Mouse (Mus musculus) MEL (cell line): ENCODE results near the gene Prpf38b. TPM values are rescaled to one million over a fixed set of nuclear protein-coding genes. Genes with fewer than 3 reads are reported as not detected.

ENCODE experiments used
- DNase-seq: peaks from one replicate; pipeline ENCODE4 v3.0.0; 2011; ENCODE audit warnings: low read depth, low spot score
- H3K27ac ChIP-seq: 2 replicates; pipeline ENCODE4 v1.5.1; 2012; ENCODE audit warnings: low read depth, mild to moderate bottlenecking, control low read depth, low read length, moderate library complexity; ENCODE audit not compliant: control insufficient read depth
- H3K27me3 ChIP-seq, 2 experiments: fragments of 150-350 bp in 1 of 2; sonication (generic) in 1 of 2; 2 replicates each; pipeline ENCODE4 v1.6.1; 2012; ENCODE audit warnings: low read length in 2 of 2, mild to moderate bottlenecking in 2 of 2, improper control_type of control experiment in 1 of 2, moderate library complexity in 1 of 2; ENCODE audit not compliant: insufficient read depth in 2 of 2, control insufficient read depth in 1 of 2
- H3K36me3 ChIP-seq, 2 experiments: 2 replicates each; pipeline ENCODE4 v1.6.1; 2012 to 2014; ENCODE audit warnings: low read length in 2 of 2, improper control_type of control experiment in 1 of 2, inconsistent platforms in 1 of 2, mild to moderate bottlenecking in 1 of 2; ENCODE audit not compliant: insufficient read depth in 2 of 2, control insufficient read depth in 1 of 2
- H3K4me1 ChIP-seq, 2 experiments: fragments of 150-350 bp in 1 of 2; sonication (generic) in 1 of 2; 2 replicates each; pipeline ENCODE4 v1.6.1; 2012; ENCODE audit warnings: low read length in 2 of 2, improper control_type of control experiment in 1 of 2, mild to moderate bottlenecking in 1 of 2; ENCODE audit not compliant: insufficient read depth in 2 of 2, control insufficient read depth in 1 of 2
- H3K4me3 ChIP-seq, 2 experiments: fragments of 150-350 bp in 1 of 2; sonication (generic) in 1 of 2; 2 replicates each; pipeline ENCODE4 v1.5.1; 2012; ENCODE audit warnings: low read depth in 2 of 2, low read length in 2 of 2, mild to moderate bottlenecking in 2 of 2, moderate library complexity in 2 of 2, control low read depth in 1 of 2, improper control_type of control experiment in 1 of 2; ENCODE audit not compliant: control insufficient read depth in 1 of 2, insufficient read depth in 1 of 2
- H3K79me2 ChIP-seq: 2 replicates; pipeline ENCODE4 v1.6.1; 2012; ENCODE audit warnings: mild to moderate bottlenecking, low read length, moderate library complexity; ENCODE audit not compliant: control insufficient read depth, poor library complexity, insufficient read depth
- H3K9ac ChIP-seq: 2 replicates; pipeline ENCODE4 v1.6.1; 2012; ENCODE audit warnings: low read depth, mild to moderate bottlenecking, control low read depth, low read length, moderate library complexity; ENCODE audit not compliant: control insufficient read depth, poor library complexity, severe bottlenecking
- H3K9me3 ChIP-seq: fragments of 150-350 bp; sonication (generic); replicated peaks from 2 replicates; pipeline ENCODE4 v1.6.1; 2012; ENCODE audit warnings: mild to moderate bottlenecking, low read length, improper control_type of control experiment, moderate library complexity; ENCODE audit not compliant: insufficient read depth
- BHLHE40 ChIP-seq: IDR thresholded peaks from 2 replicates; pipeline ENCODE4 v1.6.1; 2012; ENCODE audit warnings: low read depth, mild to moderate bottlenecking, inconsistent platforms, low read length, improper control_type of control experiment, borderline replicate concordance
- CHD2 ChIP-seq: IDR thresholded peaks from 2 replicates; pipeline ENCODE4 v1.6.1; 2011; ENCODE audit warnings: low read length, improper control_type of control experiment
- E2F4 ChIP-seq: IDR thresholded peaks from 2 replicates; pipeline ENCODE4 v1.6.1; 2011; ENCODE audit warnings: low read depth, low read length, improper control_type of control experiment, borderline replicate concordance
- EP300 ChIP-seq, 2 experiments: IDR thresholded peaks; 2 replicates each; pipeline ENCODE4 v1.6.1; 2011; ENCODE audit warnings: improper control_type of control experiment in 2 of 2, low read length in 2 of 2, low read depth in 1 of 2, mild to moderate bottlenecking in 1 of 2
- ETS1 ChIP-seq: IDR thresholded peaks from 2 replicates; pipeline ENCODE4 v1.6.1; 2012; ENCODE audit warnings: low read depth, mild to moderate bottlenecking, inconsistent platforms, low read length, improper control_type of control experiment, moderate library complexity
- GABPA ChIP-seq: IDR thresholded peaks from 2 replicates; pipeline ENCODE4 v1.6.1; 2012; ENCODE audit warnings: low read depth, mild to moderate bottlenecking, inconsistent platforms, low read length, improper control_type of control experiment, moderate library complexity
- GATA1 ChIP-seq: IDR thresholded peaks from 2 replicates; pipeline ENCODE4 v1.6.1; 2011; ENCODE audit warnings: low read depth, low read length, improper control_type of control experiment
- HCFC1 ChIP-seq: IDR thresholded peaks from 2 replicates; pipeline ENCODE4 v1.6.1; 2012; ENCODE audit warnings: low read depth, mild to moderate bottlenecking, inconsistent platforms, low read length, improper control_type of control experiment, moderate library complexity
- KAT2A ChIP-seq: conservative IDR thresholded peaks from 2 replicates; pipeline ENCODE4 v1.6.1; 2012; ENCODE audit warnings: low read depth, low read length, improper control_type of control experiment, inconsistent platforms
- MEF2A ChIP-seq: IDR thresholded peaks from 2 replicates; pipeline ENCODE4 v1.6.1; 2014; ENCODE audit warnings: low read depth, mild to moderate bottlenecking, inconsistent platforms, low read length, improper control_type of control experiment; ENCODE audit not compliant: poor library complexity, insufficient replicate concordance, severe bottlenecking; ENCODE audit errors: extremely low read depth
- MXI1 ChIP-seq: IDR thresholded peaks from 2 replicates; pipeline ENCODE4 v1.6.1; 2011; ENCODE audit warnings: mild to moderate bottlenecking, low read depth, low read length, improper control_type of control experiment
- POLR2A ChIP-seq, 2 experiments: IDR thresholded peaks; 2 replicates each; pipeline ENCODE4 v1.6.1; 2011 to 2012; ENCODE audit warnings: low read length in 2 of 2, mild to moderate bottlenecking in 2 of 2, control low read depth in 1 of 2, improper control_type of control experiment in 1 of 2, low read depth in 1 of 2, moderate library complexity in 1 of 2; ENCODE audit not compliant: control insufficient read depth in 1 of 2, insufficient read depth in 1 of 2, poor library complexity in 1 of 2
- POLR2AphosphoS5 ChIP-seq: IDR thresholded peaks from 2 replicates; pipeline ENCODE4 v1.6.1; 2012; ENCODE audit warnings: low read depth, borderline replicate concordance, mild to moderate bottlenecking, inconsistent platforms, low read length, moderate library complexity, mixed read lengths
- SIN3A ChIP-seq: IDR thresholded peaks from 2 replicates; pipeline ENCODE4 v1.6.1; 2012; ENCODE audit warnings: low read length, improper control_type of control experiment, inconsistent platforms
- TAL1 ChIP-seq: IDR thresholded peaks from 2 replicates; pipeline ENCODE4 v1.6.1; 2012; ENCODE audit warnings: mild to moderate bottlenecking, inconsistent platforms, low read length, moderate library complexity, mixed read lengths
- TBP ChIP-seq: IDR thresholded peaks from 2 replicates; pipeline ENCODE4 v1.8.0; 2011; ENCODE audit warnings: low read depth, low read length, improper control_type of control experiment
- TCF12 ChIP-seq: IDR thresholded peaks from 2 replicates; pipeline ENCODE4 v1.6.1; 2014; ENCODE audit warnings: low read depth, mild to moderate bottlenecking, inconsistent platforms, low read length, improper control_type of control experiment, moderate library complexity
- UBTF ChIP-seq: IDR thresholded peaks from 2 replicates; pipeline ENCODE4 v1.6.1; 2012; ENCODE audit warnings: low read depth, mild to moderate bottlenecking, inconsistent platforms, low read length, improper control_type of control experiment, moderate library complexity, borderline replicate concordance; ENCODE audit not compliant: insufficient read depth
- USF1 ChIP-seq: IDR thresholded peaks from 2 replicates; pipeline ENCODE4 v1.6.1; 2014; ENCODE audit warnings: low read depth, mild to moderate bottlenecking, inconsistent platforms, low read length, improper control_type of control experiment, moderate library complexity
- ZKSCAN1 ChIP-seq: IDR thresholded peaks from 2 replicates; pipeline ENCODE4 v1.6.1; 2012; ENCODE audit warnings: low read depth, mild to moderate bottlenecking, inconsistent platforms, low read length, improper control_type of control experiment, moderate library complexity
- ZNF384 ChIP-seq: IDR thresholded peaks from 2 replicates; pipeline ENCODE4 v1.6.1; 2012; ENCODE audit warnings: low read depth, mild to moderate bottlenecking, inconsistent platforms, low read length, improper control_type of control experiment
- polyA plus RNA-seq, 2 experiments: library from polyadenylated mRNA; stranded (reverse) in 1 of 2; unstranded in 1 of 2; fragments of >175 nt in 1 of 2; fragments of >200 nt in 1 of 2; gene quantifications; 2 replicates each; pipeline versions ENCODE4 v1.2.1 to v1.2.4; 2012; ENCODE audit warnings: low replicate concordance in 2 of 2, low read depth in 1 of 2; ENCODE audit not compliant: insufficient read length in 2 of 2, insufficient read depth in 1 of 2, missing spikeins in 1 of 2
- total RNA-seq: library from RNA; depleted of rRNA; stranded (reverse); fragments of 300-350 nt; gene quantifications from 2 replicates; pipeline ENCODE4 v1.2.3, GENCODE M21; 2012

The Prpf38b gene
- total and polyA plus RNA-seq, 3 experiments = 43.0 to 138 (median 128) TPM

- no peak overlapping the region for H3K9ac ChIP-seq
- DNase-seq = no peak
- TF ChIP-seq CHD2 (no peak), MEF2A (no peak), ZNF384 (peak; percentile 32; the same call in 1 of the 2 replicates)
Measured at GRCm38 (mm10) chr3:108857714-108858113, 53.8 kb downstream of the Prpf38b start.

DNA sequence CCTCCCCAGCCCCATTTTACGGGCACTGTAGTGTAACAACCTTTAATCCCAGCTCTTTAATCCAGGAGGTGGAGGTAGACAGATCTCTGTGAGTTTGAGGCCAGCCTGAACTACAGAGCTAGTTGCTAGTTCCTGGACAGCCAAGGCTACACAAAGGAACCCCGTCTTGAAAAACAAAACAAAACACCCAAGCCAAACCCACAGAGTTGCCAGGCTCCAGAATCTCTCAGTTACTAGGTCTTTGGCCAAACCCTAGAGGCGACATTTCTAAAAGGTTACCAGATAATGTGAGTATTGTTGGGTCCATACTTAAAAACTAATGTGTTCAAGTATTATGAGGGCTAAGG lies 54.4 kb downstream of the Prpf38b start:
- Histone ChIP-seq H3K79me2 (no peaks in the 10 kb centered on the region), H3K27ac (no peak overlapping the region), H3K4me1 (peaks cover 0 to 8% of the 10 kb centered on the region in 2 experiments; a peak in 1 of 4 replicates), H3K9me3 (no peaks in the 10 kb centered on the region), H3K4me3 (no peak overlapping the region), H3K9ac (no peak overlapping the region), H3K27me3 (no peaks in the 10 kb centered on the region; a peak in 1 of 4 replicates), H3K36me3 (peaks cover 0 to 5% of the 10 kb centered on the region in 2 experiments; a peak in 2 of 4 replicates)
- no peak for TF ChIP-seq UBTF
- TF ChIP-seq GABPA = no peak
- TF ChIP-seq CHD2 = no peak
- no peak for TF ChIP-seq BHLHE40
- TF ChIP-seq MXI1 = no peak
- TF ChIP-seq POLR2AphosphoS5 = no peak
- no peak for TF ChIP-seq ZKSCAN1
- TF ChIP-seq TAL1 = no peak
- no peak for TF ChIP-seq HCFC1
- no peak for TF ChIP-seq E2F4
- TF ChIP-seq TBP = no peak
- TF ChIP-seq ETS1 = no peak
- TF ChIP-seq KAT2A = no peak
- TF ChIP-seq GATA1 = no peak
- TF ChIP-seq MEF2A = no peak
- no peak for TF ChIP-seq SIN3A
- TF ChIP-seq EP300 (IDR thresholded peaks at IDR 0.05; ENCODE audit: low read depth in 1 of 2, low read length in 2 of 2) = no peak
- no peak for TF ChIP-seq USF1
- no peak for TF ChIP-seq TCF12
- no peak for TF ChIP-seq POLR2A (IDR thresholded peaks at IDR 0.05; ENCODE audit: control insufficient read depth in 1 of 2, insufficient read depth in 1 of 2, low read depth in 1 of 2, low read length in 2 of 2, poor library complexity in 1 of 2)
- no peak for DNase-seq

More at GRCm38 (mm10) chr3:108857714-108858113, 53.8 kb downstream of the Prpf38b start:
- Histone ChIP-seq H3K4me1 (peaks cover 0 to 8% of the 10 kb centered on the region in 2 experiments; a peak in 1 of 4 replicates), H3K79me2 (no peaks in the 10 kb centered on the region), H3K27me3 (no peaks in the 10 kb centered on the region; a peak in 1 of 4 replicates), H3K27ac (no peak overlapping the region), H3K36me3 (peaks cover 0 to 5% of the 10 kb centered on the region in 2 experiments; a peak in 2 of 4 replicates), H3K4me3 (no peak overlapping the region), H3K9me3 (no peaks in the 10 kb centered on the region)
